Mouse (Mus musculus): Measurements from ENCODE around the gene Gata2. TPM values are rescaled to one million over a fixed set of nuclear protein-coding genes. Genes with fewer than 3 reads are reported as not detected.
"Not testable (repeated sequence)": the region's sequence is repeated elsewhere in the genome, so short reads cannot be mapped to it uniquely, and the experiment has no call there.

The Gata2 gene
- total and polyA plus RNA-seq, 3 experiments: 145 to 1,748 (median 265) TPM

GRCm38 (mm10) chr6:88152979-88153378, 40.7 kb upstream of the Gata2 start:
- Histone ChIP-seq H3K36me3 (replicated peaks) (peaks cover 61% of the 10 kb centered on the region), H3K4me3 (ENCODE audit: low read depth, low read length) (no peak overlapping the region), H3K27me3 (ENCODE audit: insufficient read depth, low read length) (no peaks in the 10 kb centered on the region), H3K4me1 (ENCODE audit: insufficient read depth, low read depth, low read length) (peaks cover 9% of the 10 kb centered on the region; the same call in 1 of the 2 replicates), H3K9me3 (replicated peaks) (no peaks in the 10 kb centered on the region)
- DNase-seq (ENCODE audit: low spot score) (no peak), ATAC-seq (ENCODE audit: extremely low read depth, insufficient number of reproducible peaks, low FRiP score, poor library complexity, severe bottlenecking) (no peak)
- TF ChIP-seq CTCF (IDR thresholded peaks at IDR 0.05; ENCODE audit: low read depth, low read length): no peak
- no peak for TF ChIP-seq TAL1 (conservative IDR thresholded peaks at IDR 0.05; ENCODE audit: low read depth, low read length)
- TF ChIP-seq GATA2 (IDR thresholded peaks at IDR 0.05; ENCODE audit: borderline replicate concordance, low read depth, low read length): no peak
- TF ChIP-seq GATA1 (IDR thresholded peaks at IDR 0.05; ENCODE audit: borderline replicate concordance, low read length): no peak

- not testable (repeated sequence) for H3K27me3 ChIP-seq (ENCODE audit: insufficient read depth, low read length); ATAC-seq (ENCODE audit: extremely low read depth, insufficient number of reproducible peaks, low FRiP score, poor library complexity, severe bottlenecking); DNase-seq (ENCODE audit: low spot score); H3K4me3 ChIP-seq (ENCODE audit: low read depth, low read length); H3K9me3 ChIP-seq (replicated peaks); H3K4me1 ChIP-seq (ENCODE audit: insufficient read depth, low read depth, low read length)
- H3K36me3 ChIP-seq (replicated peaks): peaks cover 61% of the 10 kb centered on the region
These were observed 38.1 kb upstream of the Gata2 start for GRCm38 (mm10) chr6:88155614-88156013.

- peaks cover 61% of the 10 kb centered on the region for H3K36me3 ChIP-seq (replicated peaks)
- H3K4me1 ChIP-seq (ENCODE audit: insufficient read depth, low read depth, low read length): peaks cover 9% of the 10 kb centered on the region; the same call in 1 of the 2 replicates
- H3K9me3 ChIP-seq (replicated peaks): no peaks in the 10 kb centered on the region
- H3K27me3 ChIP-seq (ENCODE audit: insufficient read depth, low read length): no peaks in the 10 kb centered on the region
- no peak overlapping the region for H3K4me3 ChIP-seq (ENCODE audit: low read depth, low read length)
- ATAC-seq (ENCODE audit: extremely low read depth, insufficient number of reproducible peaks, low FRiP score, poor library complexity, severe bottlenecking): no peak
- TF ChIP-seq GATA2 (IDR thresholded peaks at IDR 0.05; ENCODE audit: borderline replicate concordance, low read depth, low read length) (no peak), TAL1 (conservative IDR thresholded peaks at IDR 0.05; ENCODE audit: low read depth, low read length) (no peak), CTCF (IDR thresholded peaks at IDR 0.05; ENCODE audit: low read depth, low read length) (no peak), GATA1 (IDR thresholded peaks at IDR 0.05; ENCODE audit: borderline replicate concordance, low read length) (no peak), POLR2AphosphoS5 (IDR thresholded peaks at IDR 0.05; ENCODE audit: insufficient replicate concordance, low read depth, low read length) (no peak)
- DNase-seq (ENCODE audit: low spot score): no peak
These were observed 34.9 kb upstream of the Gata2 start for GRCm38 (mm10) chr6:88158790-88159189.

GRCm38 (mm10) chr6:88166054-88166453, 27.6 kb upstream of the Gata2 start:
- Histone ChIP-seq H3K27me3 (ENCODE audit: insufficient read depth, low read length) (no peaks in the 10 kb centered on the region), H3K4me1 (ENCODE audit: insufficient read depth, low read depth, low read length) (no peaks in the 10 kb centered on the region), H3K4me3 (ENCODE audit: low read depth, low read length) (no peak overlapping the region), H3K9me3 (replicated peaks) (peaks cover 4% of the 10 kb centered on the region), H3K36me3 (replicated peaks) (peaks cover 78% of the 10 kb centered on the region)
- ATAC-seq (ENCODE audit: extremely low read depth, insufficient number of reproducible peaks, low FRiP score, poor library complexity, severe bottlenecking) (no peak), DNase-seq (ENCODE audit: low spot score) (no peak)
- TF ChIP-seq TAL1 (conservative IDR thresholded peaks at IDR 0.05; ENCODE audit: low read depth, low read length): no peak
- TF ChIP-seq CTCF (IDR thresholded peaks at IDR 0.05; ENCODE audit: low read depth, low read length): no peak
- no peak for TF ChIP-seq GATA2 (IDR thresholded peaks at IDR 0.05; ENCODE audit: borderline replicate concordance, low read depth, low read length)
- TF ChIP-seq POLR2AphosphoS5 (IDR thresholded peaks at IDR 0.05; ENCODE audit: insufficient replicate concordance, low read depth, low read length): no peak
- TF ChIP-seq GATA1 (IDR thresholded peaks at IDR 0.05; ENCODE audit: borderline replicate concordance, low read length): no peak

- no peak overlapping the region for H3K4me3 ChIP-seq (ENCODE audit: low read depth, low read length)
- H3K27me3 ChIP-seq (ENCODE audit: insufficient read depth, low read length): no peaks in the 10 kb centered on the region
- peaks cover 60% of the 10 kb centered on the region for H3K36me3 ChIP-seq (replicated peaks)
- TF ChIP-seq GATA1 (IDR thresholded peaks at IDR 0.05; ENCODE audit: borderline replicate concordance, low read length) (no peak), TAL1 (conservative IDR thresholded peaks at IDR 0.05; ENCODE audit: low read depth, low read length) (no peak), CTCF (IDR thresholded peaks at IDR 0.05; ENCODE audit: low read depth, low read length) (no peak), GATA2 (IDR thresholded peaks at IDR 0.05; ENCODE audit: borderline replicate concordance, low read depth, low read length) (no peak), POLR2AphosphoS5 (IDR thresholded peaks at IDR 0.05; ENCODE audit: insufficient replicate concordance, low read depth, low read length) (no peak)
- no peak for ATAC-seq (ENCODE audit: extremely low read depth, insufficient number of reproducible peaks, low FRiP score, poor library complexity, severe bottlenecking)
- H3K9me3 ChIP-seq (replicated peaks): peaks cover 23% of the 10 kb centered on the region
- DNase-seq (ENCODE audit: low spot score): no peak
- H3K4me1 ChIP-seq (ENCODE audit: insufficient read depth, low read depth, low read length): no peaks in the 10 kb centered on the region
These were observed 19.5 kb upstream of the Gata2 start for GRCm38 (mm10) chr6:88174191-88174590.

GRCm38 (mm10) chr6:88174676-88175075, 19.0 kb upstream of the Gata2 start:
- peaks cover 56% of the 10 kb centered on the region for H3K36me3 ChIP-seq (replicated peaks)
- DNase-seq (ENCODE audit: low spot score): no peak
- H3K27me3 ChIP-seq (ENCODE audit: insufficient read depth, low read length): no peaks in the 10 kb centered on the region
- H3K4me1 ChIP-seq (ENCODE audit: insufficient read depth, low read depth, low read length): no peaks in the 10 kb centered on the region
- ATAC-seq (ENCODE audit: extremely low read depth, insufficient number of reproducible peaks, low FRiP score, poor library complexity, severe bottlenecking): no peak
- peaks cover 23% of the 10 kb centered on the region for H3K9me3 ChIP-seq (replicated peaks)
- TF ChIP-seq TAL1 (conservative IDR thresholded peaks at IDR 0.05; ENCODE audit: low read depth, low read length) (no peak), GATA2 (IDR thresholded peaks at IDR 0.05; ENCODE audit: borderline replicate concordance, low read depth, low read length) (no peak), GATA1 (IDR thresholded peaks at IDR 0.05; ENCODE audit: borderline replicate concordance, low read length) (no peak), CTCF (IDR thresholded peaks at IDR 0.05; ENCODE audit: low read depth, low read length) (no peak), POLR2AphosphoS5 (IDR thresholded peaks at IDR 0.05; ENCODE audit: insufficient replicate concordance, low read depth, low read length) (no peak)
- no peak overlapping the region for H3K4me3 ChIP-seq (ENCODE audit: low read depth, low read length)

- Histone ChIP-seq H3K4me1 (ENCODE audit: insufficient read depth, low read depth, low read length) (peaks cover 50% of the 10 kb centered on the region), H3K27me3 (ENCODE audit: insufficient read depth, low read length) (no peaks in the 10 kb centered on the region), H3K36me3 (replicated peaks) (peaks cover 77% of the 10 kb centered on the region), H3K4me3 (ENCODE audit: low read depth, low read length) (no peak overlapping the region), H3K9me3 (replicated peaks) (no peaks in the 10 kb centered on the region)
- TF ChIP-seq GATA2 (IDR thresholded peaks at IDR 0.05; ENCODE audit: borderline replicate concordance, low read depth, low read length): no peak
- TF ChIP-seq POLR2AphosphoS5 (IDR thresholded peaks at IDR 0.05; ENCODE audit: insufficient replicate concordance, low read depth, low read length): no peak
- TF ChIP-seq CTCF (IDR thresholded peaks at IDR 0.05; ENCODE audit: low read depth, low read length): no peak
- no peak for TF ChIP-seq TAL1 (conservative IDR thresholded peaks at IDR 0.05; ENCODE audit: low read depth, low read length)
- no peak for TF ChIP-seq GATA1 (IDR thresholded peaks at IDR 0.05; ENCODE audit: borderline replicate concordance, low read length)
- DNase-seq (ENCODE audit: low spot score) (no peak), ATAC-seq (ENCODE audit: extremely low read depth, insufficient number of reproducible peaks, low FRiP score, poor library complexity, severe bottlenecking) (no peak)
These were observed 9.0 kb upstream of the Gata2 start for GRCm38 (mm10) chr6:88184671-88185070.

All from G1E (cell line).